Mouse (Mus musculus): ENCODE data around the gene Cux1. TPM values are rescaled to one million over a fixed set of nuclear protein-coding genes. Genes with fewer than 3 reads are reported as not detected.

Cux1 gene
- polyA plus RNA-seq (2012; rRNA removed): 17.0 and 42.1 TPM in 2 replicates

GRCm38 (mm10) chr5:136567176-136568025 lies at the start of gene Cux1:
Gene Cux1, minus strand, starts transcription at chr5:136567490.
- peaks cover 7% of the 10 kb centered on the region; the same call in 1 of the 2 replicates for H3K27me3 ChIP-seq (ENCODE audit: control insufficient read depth, insufficient read depth, low read length)
- H3K27ac ChIP-seq (ENCODE audit: insufficient read depth, low read depth, low read length): peak within 1 kb of the TSS; percentile 77
- peak; percentile 47; the same call in 1 of the 2 replicates for TF ChIP-seq CTCF (IDR thresholded peaks at IDR 0.05; ENCODE audit: extremely low read depth, insufficient read length, insufficient replicate concordance, low read depth, low read length)
- TF ChIP-seq POLR2A (IDR thresholded peaks at IDR 0.05; ENCODE audit: low read depth, low read length): no peak
- WGBS: under 1% methylated on average over 86 of the region's 103 CpGs
- H3K36me3 ChIP-seq (ENCODE audit: control insufficient read depth, insufficient read depth, low read length): no peaks in the 10 kb centered on the region
- H3K4me3 ChIP-seq (ENCODE audit: low read depth, low read length): peak within 1 kb of the TSS; percentile 100
- peaks cover 9% of the 10 kb centered on the region for H3K4me1 ChIP-seq (ENCODE audit: control insufficient read depth, insufficient read depth, insufficient read length, low read length)

GRCm38 (mm10) chr5:136612391-136612790 lies 45.1 kb upstream of the Cux1 start:
- 73% methylated on average over 1 of the region's 1 CpGs for WGBS

GRCm38 (mm10) chr5:136608814-136609434 lies 41.6 kb upstream of the Cux1 start:
- no peak overlapping the region for H3K4me3 ChIP-seq (ENCODE audit: low read depth, low read length)
- H3K27ac ChIP-seq (ENCODE audit: insufficient read depth, low read depth, low read length): no peak overlapping the region
- no peak for TF ChIP-seq POLR2A (IDR thresholded peaks at IDR 0.05; ENCODE audit: low read depth, low read length)
- no peak for TF ChIP-seq CTCF (IDR thresholded peaks at IDR 0.05; ENCODE audit: extremely low read depth, insufficient read length, insufficient replicate concordance, low read depth, low read length)
- H3K27me3 ChIP-seq (ENCODE audit: control insufficient read depth, insufficient read depth, low read length): no peaks in the 10 kb centered on the region
- H3K36me3 ChIP-seq (ENCODE audit: control insufficient read depth, insufficient read depth, low read length): no peaks in the 10 kb centered on the region
- WGBS: 27% methylated on average over 6 of the region's 6 CpGs
- no peaks in the 10 kb centered on the region for H3K4me1 ChIP-seq (ENCODE audit: control insufficient read depth, insufficient read depth, insufficient read length, low read length)

More at GRCm38 (mm10) chr5:136612391-136612790, 45.1 kb upstream of the Cux1 start:
- Histone ChIP-seq H3K36me3 (ENCODE audit: control insufficient read depth, insufficient read depth, low read length) (no peaks in the 10 kb centered on the region), H3K27ac (ENCODE audit: insufficient read depth, low read depth, low read length) (no peak overlapping the region), H3K4me1 (ENCODE audit: control insufficient read depth, insufficient read depth, insufficient read length, low read length) (no peaks in the 10 kb centered on the region), H3K27me3 (ENCODE audit: control insufficient read depth, insufficient read depth, low read length) (no peaks in the 10 kb centered on the region), H3K4me3 (ENCODE audit: low read depth, low read length) (no peak overlapping the region)
- TF ChIP-seq POLR2A (IDR thresholded peaks at IDR 0.05; ENCODE audit: low read depth, low read length) (no peak), CTCF (IDR thresholded peaks at IDR 0.05; ENCODE audit: extremely low read depth, insufficient read length, insufficient replicate concordance, low read depth, low read length) (no peak)

- no peak overlapping the region for H3K27ac ChIP-seq (ENCODE audit: insufficient read depth, low read depth, low read length)
- no peak overlapping the region for H3K4me3 ChIP-seq (ENCODE audit: low read depth, low read length)
- no peaks in the 10 kb centered on the region for H3K4me1 ChIP-seq (ENCODE audit: control insufficient read depth, insufficient read depth, insufficient read length, low read length)
- TF ChIP-seq CTCF (IDR thresholded peaks at IDR 0.05; ENCODE audit: extremely low read depth, insufficient read length, insufficient replicate concordance, low read depth, low read length) (no peak), POLR2A (IDR thresholded peaks at IDR 0.05; ENCODE audit: low read depth, low read length) (no peak)
- 46% methylated on average over 11 of the region's 11 CpGs for WGBS
- H3K36me3 ChIP-seq (ENCODE audit: control insufficient read depth, insufficient read depth, low read length): no peaks in the 10 kb centered on the region
- no peaks in the 10 kb centered on the region for H3K27me3 ChIP-seq (ENCODE audit: control insufficient read depth, insufficient read depth, low read length)
Observed at GRCm38 (mm10) chr5:136605144-136605543, 37.9 kb upstream of the Cux1 start.

GRCm38 (mm10) chr5:136603176-136603964 lies 36.1 kb upstream of the Cux1 start:
- no peak overlapping the region for H3K4me3 ChIP-seq (ENCODE audit: low read depth, low read length)
- peaks cover 3% of the 10 kb centered on the region; the same call in 1 of the 2 replicates for H3K4me1 ChIP-seq (ENCODE audit: control insufficient read depth, insufficient read depth, insufficient read length, low read length)
- WGBS: 75% methylated on average over 13 of the region's 13 CpGs
- TF ChIP-seq POLR2A (IDR thresholded peaks at IDR 0.05; ENCODE audit: low read depth, low read length): no peak
- no peak for TF ChIP-seq CTCF (IDR thresholded peaks at IDR 0.05; ENCODE audit: extremely low read depth, insufficient read length, insufficient replicate concordance, low read depth, low read length)
- H3K36me3 ChIP-seq (ENCODE audit: control insufficient read depth, insufficient read depth, low read length): no peaks in the 10 kb centered on the region
- H3K27ac ChIP-seq (ENCODE audit: insufficient read depth, low read depth, low read length): no peak overlapping the region
- H3K27me3 ChIP-seq (ENCODE audit: control insufficient read depth, insufficient read depth, low read length): no peaks in the 10 kb centered on the region

- H3K27ac ChIP-seq (ENCODE audit: insufficient read depth, low read depth, low read length): no peak overlapping the region
- WGBS: 65% methylated on average over 5 of the region's 5 CpGs
- H3K36me3 ChIP-seq (ENCODE audit: control insufficient read depth, insufficient read depth, low read length): no peaks in the 10 kb centered on the region
- no peak for TF ChIP-seq CTCF (IDR thresholded peaks at IDR 0.05; ENCODE audit: extremely low read depth, insufficient read length, insufficient replicate concordance, low read depth, low read length)
- no peak for TF ChIP-seq POLR2A (IDR thresholded peaks at IDR 0.05; ENCODE audit: low read depth, low read length)
- H3K4me3 ChIP-seq (ENCODE audit: low read depth, low read length): no peak overlapping the region
- H3K27me3 ChIP-seq (ENCODE audit: control insufficient read depth, insufficient read depth, low read length): no peaks in the 10 kb centered on the region
- H3K4me1 ChIP-seq (ENCODE audit: control insufficient read depth, insufficient read depth, insufficient read length, low read length): peaks cover 3% of the 10 kb centered on the region; the same call in 1 of the 2 replicates
Observed at GRCm38 (mm10) chr5:136600511-136600910, 33.2 kb upstream of the Cux1 start.
